Mouse (Mus musculus): ENCODE results near the gene Pxn.
"Not testable (repeated sequence)": the region's sequence is repeated elsewhere in the genome, so short reads cannot be mapped to it uniquely, and the experiment has no call there.

Gene Pxn

DNA sequence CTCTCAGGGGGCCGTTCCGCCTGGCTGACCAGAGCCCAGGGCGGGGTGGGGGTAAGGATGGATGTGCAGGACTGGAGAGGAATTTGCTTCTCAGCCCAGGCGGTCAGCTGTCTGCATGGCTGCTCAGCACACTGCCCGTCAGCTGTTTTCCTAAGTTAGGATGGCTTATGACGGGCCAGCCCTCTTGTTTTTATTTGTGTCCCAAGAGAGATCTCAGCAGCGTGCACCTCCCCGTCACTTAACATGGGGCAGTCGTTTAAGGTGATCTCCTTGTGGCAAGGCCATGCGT is 2.3 kb downstream of the Pxn start:
- no peak for DNase-seq (ENCODE audit: low spot score in 2 of 2)

DNA sequence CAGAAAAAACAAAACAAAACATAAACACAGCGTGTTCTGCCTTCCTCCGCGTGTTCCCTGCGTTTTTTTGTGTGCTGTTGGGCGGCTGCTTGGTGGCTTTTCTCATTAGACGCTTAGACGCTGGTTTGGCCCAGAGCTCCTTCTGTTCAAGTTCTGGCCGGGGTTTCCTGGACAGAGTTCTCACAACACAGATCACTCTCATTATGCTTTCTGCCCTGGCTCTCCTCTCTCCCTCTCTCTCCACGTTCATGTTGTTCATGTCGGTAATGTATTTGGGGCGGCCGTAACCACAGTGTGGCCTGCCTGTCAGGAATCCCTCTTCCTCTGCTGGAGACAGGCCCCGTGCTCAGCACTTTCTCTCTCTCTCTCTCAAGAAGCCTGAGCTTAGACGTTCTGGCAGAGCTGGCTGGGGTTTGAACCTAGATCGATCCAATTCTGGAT is 2.9 kb downstream of the Pxn start:
- DNase-seq (ENCODE audit: low spot score in 2 of 2) = peak in 1 of 2 experiments; percentile 17

DNA sequence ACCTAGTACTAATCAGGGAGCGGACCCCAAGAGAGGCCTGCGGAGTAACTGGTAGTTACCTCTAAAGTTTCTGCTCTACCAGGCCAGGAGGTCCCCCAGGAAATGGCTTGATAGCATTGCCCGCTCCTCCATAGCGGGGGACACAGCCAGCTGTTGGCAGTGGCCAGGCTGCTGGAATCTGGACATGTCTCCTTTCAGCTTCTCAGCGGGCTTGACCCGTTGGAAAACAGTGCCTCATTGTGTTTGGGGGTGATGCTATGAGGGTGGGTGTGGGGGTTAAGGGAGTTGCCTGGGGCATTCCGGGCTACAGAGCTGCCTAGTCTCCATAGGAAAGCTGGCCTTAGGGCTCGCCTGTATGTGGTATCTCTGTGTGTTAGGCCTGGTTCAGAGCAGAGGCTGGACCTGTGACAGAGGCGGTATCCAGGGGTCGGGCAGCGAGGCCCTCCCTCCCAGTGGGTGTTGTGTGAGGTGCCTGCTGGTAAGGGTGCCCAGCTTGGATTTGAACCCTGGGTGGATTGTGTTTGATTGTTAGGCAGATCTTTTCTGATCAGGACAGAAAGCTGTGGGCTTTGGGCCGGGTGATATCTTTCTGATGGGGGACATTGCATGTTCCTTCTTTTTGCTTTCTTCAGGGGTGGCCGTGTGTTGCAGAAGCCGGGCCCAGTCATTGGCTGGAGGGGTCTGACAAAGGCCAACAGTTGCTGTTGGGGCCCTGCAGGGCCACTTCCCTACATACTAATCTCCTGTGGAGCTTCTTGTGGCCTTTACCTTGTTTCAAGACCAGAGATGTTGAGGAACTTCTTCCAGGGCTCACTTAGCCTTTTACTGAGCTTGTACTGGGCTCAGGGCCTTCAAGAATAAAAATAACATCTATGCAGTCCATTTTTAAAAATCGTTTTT is 3.6 kb downstream of the Pxn start:
- DNase-seq (ENCODE audit: low spot score in 2 of 2) = no peak

DNA sequence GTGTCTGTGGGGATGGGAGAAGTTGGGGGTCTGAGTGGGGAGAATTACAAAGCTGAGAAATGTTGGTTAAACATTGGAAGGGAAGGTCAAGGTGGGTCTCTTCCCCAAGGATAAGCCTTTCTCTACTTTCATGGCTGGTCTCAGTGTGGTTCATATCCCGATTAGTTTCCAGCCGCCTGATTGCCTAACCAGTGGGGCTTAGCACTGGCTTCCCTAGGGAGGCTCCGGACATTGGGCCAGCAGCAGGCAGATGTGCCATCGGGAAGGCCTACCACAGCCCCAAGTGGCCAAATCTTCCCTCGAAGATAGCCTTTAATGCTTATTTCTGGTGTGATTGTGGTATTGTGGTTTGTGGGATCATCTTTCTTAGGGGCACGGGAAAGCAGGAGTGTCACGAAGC is 5.9 kb downstream of the Pxn start:
- no peak for DNase-seq (ENCODE audit: low spot score in 2 of 2)

DNA sequence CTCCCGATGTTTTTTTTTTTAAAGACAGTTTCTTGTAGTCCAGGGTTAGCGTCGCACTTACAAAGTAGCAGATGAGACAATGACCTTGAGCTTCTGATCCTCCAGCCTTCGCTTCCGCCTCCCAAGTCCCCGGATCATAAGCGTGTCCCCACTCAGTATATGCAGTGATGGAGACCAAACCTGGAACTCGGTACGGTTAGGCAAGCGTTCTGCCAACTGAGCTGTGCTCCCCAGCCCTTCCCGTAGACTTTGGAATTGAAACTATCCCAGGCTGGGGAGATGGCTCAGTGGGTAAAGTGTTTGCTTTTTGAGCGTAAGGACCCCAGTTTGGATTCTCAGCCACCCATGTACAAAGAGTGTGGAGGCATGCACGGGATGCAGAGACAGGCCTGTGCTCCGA is 6.8 kb downstream of the Pxn start:
- DNase-seq (ENCODE audit: low spot score in 2 of 2) = no peak

DNA sequence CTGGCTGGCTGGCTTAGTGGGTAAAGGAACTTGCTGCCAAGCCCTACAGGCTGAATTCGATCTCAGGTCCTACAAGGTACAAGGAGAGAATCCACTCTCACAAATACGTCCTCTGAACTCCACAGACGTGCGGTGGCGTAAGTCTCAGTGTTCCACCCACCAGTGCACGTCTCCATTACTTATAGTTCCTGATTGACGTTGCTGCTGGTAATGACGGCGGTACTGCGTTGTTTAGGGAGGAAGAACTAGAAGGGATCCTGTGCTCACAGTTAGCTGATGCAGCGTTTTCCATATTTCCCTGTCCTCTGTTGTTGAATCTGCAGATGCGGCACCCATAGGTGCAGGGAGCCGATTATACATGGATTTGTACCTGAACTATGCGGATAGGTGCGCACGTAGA is 7.2 kb downstream of the Pxn start:
- no peak for DNase-seq (ENCODE audit: low spot score in 2 of 2)

DNA sequence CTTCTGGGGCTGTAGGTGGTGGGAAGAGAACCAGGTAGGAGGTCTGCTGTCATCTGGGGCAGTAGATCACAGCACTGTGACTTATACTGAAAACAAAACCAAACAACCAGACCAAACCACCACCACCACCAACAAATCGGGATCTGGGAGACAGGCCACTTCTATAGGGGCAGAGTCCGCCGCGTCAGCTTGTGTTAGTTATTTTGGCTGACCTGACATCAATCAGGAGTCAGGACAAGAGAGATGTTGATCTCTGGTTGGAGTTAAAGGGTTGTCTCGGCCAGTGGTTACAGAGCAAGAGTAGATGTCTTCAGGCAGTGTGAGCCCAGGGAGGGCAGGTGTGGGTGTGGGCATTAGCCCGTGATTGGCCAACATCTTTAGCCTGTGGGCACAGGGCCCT is 7.9 kb downstream of the Pxn start:
- DNase-seq (ENCODE audit: low spot score in 2 of 2) = no peak

DNA sequence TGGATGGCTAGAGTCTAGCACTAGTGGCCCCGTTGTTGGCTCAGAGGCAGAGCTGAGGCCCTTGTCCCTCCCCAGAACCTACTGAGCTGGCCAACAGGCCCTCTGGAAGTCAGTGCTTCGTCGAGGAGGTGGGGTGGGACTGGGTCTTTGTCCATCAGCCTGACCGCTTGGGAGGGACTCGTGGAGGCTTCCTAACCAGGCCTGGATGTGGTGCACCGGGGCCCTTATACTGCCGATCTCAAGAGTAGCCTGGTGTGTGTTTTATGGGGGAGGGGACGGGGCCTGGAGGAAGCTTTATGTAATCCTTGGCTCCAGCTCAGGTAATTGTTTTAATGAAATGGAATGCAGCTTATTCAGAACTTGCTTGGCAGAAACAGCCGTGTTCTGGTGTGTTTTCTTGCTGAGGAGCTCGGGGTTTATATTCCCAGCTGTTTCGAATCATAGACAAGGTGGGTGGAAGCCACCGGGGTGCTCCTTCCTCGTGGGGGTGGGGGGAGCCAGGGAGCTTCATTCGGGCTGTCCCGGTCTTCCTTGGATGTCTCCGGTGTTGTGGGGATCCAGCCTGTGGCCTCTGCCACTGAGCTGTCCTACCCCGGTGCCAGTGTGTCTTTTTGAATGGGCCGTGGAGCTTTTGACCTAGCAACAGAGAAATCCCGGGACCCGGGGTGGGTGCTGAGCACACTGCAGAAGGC is 8.6 kb downstream of the Pxn start:
- DNase-seq (ENCODE audit: low spot score in 2 of 2) = peak in 1 of 2 experiments; percentile 63

DNA sequence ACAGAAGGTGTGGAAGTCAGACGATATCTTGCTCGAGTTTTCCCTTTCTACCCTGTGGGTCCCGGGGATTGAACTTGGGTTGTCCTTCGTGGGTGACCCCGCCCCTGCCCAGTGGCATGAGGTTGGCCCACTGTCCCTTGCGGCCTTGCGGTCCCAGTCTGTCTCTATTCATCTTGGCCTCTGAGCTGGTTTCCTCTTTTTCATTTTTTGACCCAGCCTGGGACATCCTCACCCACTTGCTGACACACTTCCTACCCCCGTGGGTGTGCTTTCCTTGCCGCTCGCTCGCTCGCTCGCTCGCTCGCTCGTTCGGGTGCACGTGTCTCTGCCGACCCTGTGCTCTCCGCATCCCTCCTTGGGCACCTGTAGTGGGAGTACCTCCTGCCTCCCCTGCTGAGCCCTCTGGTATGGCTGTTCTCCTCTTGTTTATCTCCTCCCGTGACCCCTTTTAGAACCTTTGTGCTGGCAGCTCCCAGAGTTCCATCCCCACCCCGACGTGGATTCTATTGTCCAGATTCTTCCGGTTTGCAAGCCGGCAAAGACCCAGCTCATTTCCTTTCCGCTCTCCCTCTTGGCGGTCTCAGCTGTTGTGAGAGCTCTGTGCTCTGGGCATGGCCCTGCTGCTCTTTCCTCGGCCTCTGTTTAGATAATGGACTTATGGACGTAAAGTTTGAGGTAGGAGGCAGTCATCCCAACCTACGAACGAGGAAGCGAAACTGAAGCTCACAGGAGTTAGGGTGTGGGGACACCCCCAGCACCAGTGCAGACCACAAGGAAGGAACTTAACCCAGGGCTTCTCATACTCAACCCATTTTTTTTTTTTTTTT is 9.8 kb downstream of the Pxn start:
- no peak for DNase-seq (ENCODE audit: low spot score in 2 of 2)

DNA sequence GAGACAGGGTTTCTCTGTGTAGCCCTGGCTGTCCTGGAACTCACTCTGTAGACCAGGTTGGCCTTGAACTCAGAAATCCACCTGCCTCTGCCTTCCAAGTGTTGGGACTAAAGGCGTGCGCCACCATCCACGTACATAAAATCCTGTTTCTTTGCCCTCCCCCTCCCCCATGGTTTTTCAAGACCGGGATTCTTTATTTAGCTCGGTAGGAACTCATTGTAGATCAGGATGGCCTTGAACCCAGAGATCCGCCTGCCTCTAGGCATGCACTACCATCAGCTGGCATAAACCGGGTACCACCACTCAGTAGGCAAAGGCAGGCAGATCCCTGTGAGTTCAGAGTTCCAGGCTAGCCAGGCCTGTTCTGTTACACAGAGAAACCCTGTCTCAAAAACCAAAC is 10.4 kb downstream of the Pxn start:
- no peak for DNase-seq (ENCODE audit: low spot score in 2 of 2)

DNA sequence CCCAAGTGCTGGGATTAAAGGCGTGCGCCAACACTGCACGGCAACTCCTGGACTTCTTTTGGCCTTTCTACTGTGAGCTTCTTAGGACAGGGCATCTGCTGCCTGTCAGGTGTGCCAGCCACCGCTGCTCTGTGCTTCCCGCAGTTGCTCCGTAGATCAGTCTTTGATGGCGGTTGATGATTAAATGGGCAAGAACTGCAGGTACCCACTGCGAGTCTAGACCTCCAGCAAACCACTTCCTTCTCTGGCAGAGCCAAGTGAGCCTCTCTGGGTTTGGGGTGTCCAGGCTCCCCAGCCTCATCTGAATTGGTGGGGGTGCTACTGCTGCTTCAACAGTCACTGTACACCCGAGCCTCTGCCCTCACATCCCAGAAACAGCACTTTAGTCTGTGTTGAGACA is 11.0 kb downstream of the Pxn start:
- no peak for DNase-seq (ENCODE audit: low spot score in 2 of 2)

DNA sequence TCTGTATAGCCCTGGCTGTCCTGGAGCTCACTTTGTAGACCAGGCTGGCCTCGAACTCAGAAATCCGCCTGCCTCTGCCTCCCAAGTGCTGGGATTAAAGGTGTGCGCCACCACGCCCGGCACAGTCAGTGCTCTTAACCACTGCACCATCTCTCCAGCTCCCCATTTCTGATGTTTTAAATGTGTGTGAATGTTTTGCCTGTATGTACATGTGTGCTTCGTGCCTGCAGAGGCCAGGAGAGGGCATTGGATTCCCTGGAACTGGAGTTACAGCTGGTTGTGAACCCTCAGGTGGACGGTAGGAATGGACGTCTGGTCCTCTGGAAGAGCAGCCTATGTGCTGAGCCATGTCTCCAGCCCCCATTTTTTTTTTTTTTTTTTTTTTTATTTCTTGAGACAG is 11.7 kb downstream of the Pxn start:
- not testable (repeated sequence) for DNase-seq (ENCODE audit: low spot score in 2 of 2)

DNA sequence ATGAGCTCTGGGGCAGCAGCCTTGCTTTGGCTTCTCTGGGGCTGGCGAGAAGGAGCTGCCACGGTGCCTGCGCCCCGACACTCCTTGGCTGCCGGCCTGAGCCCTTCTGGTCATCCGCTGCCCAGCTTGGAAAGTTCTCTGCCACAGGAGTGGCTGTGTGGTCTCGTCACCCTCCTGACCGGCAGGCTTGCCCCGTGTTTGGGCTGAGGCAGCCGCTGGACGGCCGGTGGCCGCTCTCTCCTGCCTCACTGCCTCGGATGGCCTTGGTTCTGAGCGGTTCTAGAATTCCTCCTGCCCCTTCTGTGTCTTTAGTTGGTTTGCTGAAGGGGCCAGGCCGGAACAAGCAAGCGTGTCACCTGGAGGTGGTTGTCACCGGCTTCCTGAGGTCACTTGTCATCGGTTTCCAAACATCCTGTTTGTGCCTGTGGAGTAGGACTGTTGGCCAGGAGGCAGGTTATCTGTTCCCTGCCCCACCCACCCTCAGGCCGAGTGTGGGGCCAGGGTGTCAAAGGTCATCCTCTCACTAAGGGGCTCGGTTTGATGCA is 13.9 kb downstream of the Pxn start:
- peak in 1 of 2 experiments; percentile 21 for DNase-seq (ENCODE audit: low spot score in 2 of 2)

DNA sequence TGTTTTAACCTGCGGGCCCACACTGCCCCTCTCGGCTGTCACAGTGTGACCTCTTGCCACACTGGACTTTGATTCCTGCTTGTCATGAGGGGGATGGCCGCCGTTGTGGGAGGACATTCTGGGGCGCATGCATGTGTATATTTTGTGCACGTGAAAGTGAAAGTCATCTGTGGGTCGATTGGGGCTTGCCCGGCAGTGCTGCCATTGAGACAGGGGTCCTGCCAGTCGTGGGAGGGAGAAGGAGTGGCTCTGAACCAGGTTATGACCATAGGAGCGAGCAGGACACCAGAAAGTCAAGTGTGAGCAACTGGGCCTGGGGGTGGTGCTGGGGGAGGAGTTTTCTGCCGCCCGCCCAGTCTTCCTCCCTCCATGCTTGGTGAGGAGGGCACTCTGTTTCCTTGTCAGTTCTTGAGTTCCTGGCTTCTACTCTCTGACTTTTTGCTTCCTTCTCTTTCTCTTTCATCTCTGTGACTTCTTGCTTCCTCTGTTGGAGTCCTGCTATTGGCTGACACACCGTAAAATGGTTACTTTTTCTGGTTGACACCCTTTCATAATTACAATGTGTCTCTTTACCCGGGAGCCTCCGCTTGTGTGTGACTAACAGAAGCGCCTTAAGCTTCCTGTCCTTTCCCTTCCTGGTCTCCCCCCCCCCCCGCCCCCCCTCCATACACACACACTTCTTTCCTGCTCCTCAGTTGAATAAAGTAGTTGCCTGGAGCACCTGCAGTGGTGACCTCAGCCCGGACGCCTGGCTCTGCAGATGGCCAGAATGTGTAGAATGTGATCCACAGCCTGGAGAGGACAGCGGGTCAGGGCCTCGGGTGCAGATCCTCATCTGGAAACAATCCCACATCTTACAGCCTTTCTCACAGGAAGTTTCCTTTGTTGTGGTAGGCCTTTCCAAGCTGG is 15.3 kb downstream of the Pxn start:
- no peak for DNase-seq (ENCODE audit: low spot score in 2 of 2)

DNA sequence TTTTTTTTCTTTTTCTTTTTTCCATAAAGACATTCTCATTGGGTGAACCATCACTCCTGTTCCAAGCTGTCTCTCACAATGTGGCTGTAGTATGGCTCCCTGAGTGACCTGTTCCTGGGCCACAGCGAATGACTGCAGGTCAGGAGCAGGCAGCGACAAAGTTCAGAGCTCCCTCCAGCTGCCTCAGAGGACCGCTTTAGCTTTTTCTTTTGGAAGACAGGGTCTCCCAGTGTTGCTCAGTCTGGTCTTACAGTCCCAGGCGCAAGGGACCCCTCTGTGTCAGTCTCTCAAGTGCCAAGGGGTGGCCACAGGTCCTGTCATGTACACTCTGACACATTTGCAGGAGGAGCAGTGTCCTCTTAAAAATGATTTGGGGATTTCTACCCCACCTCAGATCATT is 16.1 kb downstream of the Pxn start:
- no peak for DNase-seq (ENCODE audit: low spot score in 2 of 2)

DNA sequence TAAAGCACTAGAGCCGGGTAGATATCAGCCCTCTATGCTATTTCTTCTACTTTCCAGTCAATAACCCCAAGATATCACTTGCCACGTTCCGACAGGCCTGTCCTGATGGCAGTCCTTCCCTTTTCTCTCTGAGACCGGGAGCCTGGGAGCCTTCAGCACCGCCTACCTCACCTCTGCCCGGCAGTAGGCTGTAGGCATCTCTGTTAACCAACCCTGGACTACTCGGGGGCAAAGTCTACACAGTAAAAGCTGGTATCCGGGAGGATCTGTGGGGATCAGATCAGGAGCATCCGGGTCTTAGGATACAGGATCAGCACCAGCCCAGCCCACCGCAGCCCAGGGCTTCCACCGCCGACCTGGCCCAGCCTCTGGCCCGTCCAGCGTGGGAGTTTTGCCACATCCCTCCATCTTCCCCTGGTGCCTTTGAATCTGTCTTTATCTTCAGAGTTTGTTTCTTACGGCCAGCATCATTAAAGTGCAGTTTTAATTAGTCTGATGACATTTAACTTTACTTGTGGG is 16.6 kb downstream of the Pxn start:
- DNase-seq (ENCODE audit: low spot score in 2 of 2) = no peak

DNA sequence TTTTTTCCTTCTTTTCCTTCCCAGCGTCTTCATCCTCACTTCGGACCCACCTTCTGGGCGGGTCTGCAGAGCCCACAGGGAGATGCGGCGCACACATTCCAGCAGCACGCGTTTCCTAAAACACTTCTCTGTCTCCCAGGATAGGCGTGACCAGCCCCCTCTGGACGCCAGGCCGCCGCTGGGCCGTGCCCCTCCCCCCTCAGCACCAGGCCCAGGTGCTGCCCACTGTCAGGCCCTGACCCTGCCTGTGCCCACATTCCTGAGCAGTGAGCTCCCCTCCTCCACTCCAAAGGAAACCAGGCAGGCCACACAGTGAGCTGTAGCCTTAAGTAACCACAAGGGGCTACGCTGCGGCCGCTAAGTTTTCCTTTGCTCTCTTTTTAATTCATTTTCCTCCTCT is 17.5 kb downstream of the Pxn start:
- no peak for DNase-seq (ENCODE audit: low spot score in 2 of 2)

DNA sequence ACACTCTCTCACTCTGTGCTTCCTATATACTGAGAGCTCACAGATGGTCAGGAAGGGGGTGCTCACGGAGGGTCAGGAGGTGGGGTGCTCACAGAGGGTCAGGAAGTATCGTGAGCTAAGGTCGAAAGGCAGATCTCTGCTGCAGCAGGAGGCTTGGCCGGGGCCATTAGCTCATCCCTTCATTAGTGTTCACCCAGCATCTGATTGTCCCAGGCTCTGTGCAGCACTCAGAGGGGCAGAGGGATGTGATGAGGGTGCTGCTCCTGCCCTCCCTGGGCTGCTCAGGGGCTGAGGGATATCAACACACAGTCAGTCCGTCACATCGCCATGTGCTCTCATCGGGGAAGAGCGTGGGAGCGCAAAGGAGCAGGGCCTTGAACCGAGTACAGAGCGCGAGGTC is 18.0 kb downstream of the Pxn start:
- no peak for DNase-seq (ENCODE audit: low spot score in 2 of 2)

DNA sequence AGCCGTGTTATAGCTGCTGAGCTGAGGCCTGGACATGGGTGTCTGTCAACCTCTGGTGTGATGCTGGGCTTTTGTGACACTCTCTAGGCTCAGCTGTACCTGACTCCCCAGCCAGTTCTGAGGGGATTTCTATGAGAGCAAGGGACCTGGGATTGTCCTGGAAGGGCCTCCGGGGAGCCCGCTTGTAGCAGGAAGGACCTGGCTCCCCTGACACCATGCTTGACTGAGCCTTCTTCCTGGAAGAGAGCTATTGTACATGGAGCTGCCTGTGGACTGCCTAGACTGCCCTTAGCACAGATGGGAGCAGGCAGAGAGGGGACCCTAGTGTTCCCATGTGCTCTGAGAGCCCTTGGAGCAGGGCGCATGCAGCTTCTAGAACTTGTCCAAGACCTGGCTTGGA is 18.9 kb downstream of the Pxn start:
- no peak for DNase-seq (ENCODE audit: low spot score in 2 of 2)

DNA sequence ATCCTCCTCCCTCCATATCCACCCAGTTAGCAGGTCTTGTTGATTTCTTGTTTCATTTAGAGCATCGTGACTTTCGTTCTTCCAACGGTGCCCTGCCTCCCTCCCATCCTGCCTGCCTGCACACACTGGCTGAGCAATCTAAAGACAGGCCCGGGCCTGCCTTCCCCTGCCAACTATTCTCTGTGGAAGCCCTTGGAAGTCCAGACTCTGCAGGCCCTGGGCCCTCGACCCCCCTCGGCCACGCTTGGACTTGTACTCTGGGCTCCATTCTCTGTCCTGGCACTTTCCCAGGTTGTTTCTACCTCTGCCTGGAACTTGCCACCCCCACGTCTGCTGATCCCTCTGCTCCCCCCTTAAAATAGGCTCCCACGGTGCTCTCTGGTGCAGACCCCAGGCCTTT is 19.5 kb downstream of the Pxn start:
- DNase-seq (ENCODE audit: low spot score in 2 of 2) = peak; percentile 73 to 77

Data from urinary bladder, adult 18-20 months (tissue).